ENCODE assay signal across 16 mouse cellular contexts in genomic region chr1:180362844-180363243, GRCm38 (mm10). TPM values are rescaled to one million over a fixed set of nuclear protein-coding genes. Genes with fewer than 3 reads are reported as not detected.
DNase-seq lines count a peak whose midpoint lies in the region; ATAC-seq and TF ChIP-seq lines count a peak whose summit lies in the region.
"Had no signal": no experiment of that assay in that cellular context is flagged by ENCODE, and none has a peak within 500 bp of the region (broad histone marks: within the 10 kb centered on the region; RNA-seq: fewer than 3 reads in every experiment).

No protein-coding gene starts in this region.

- H3K4me1 ChIP-seq in heart, embryonic 10.5 days, result peaks cover 56% of the 10 kb centered on the region
- H3K4me1 ChIP-seq in hindbrain, postnatal 0 days (ENCODE audit: insufficient read depth, low read length), result peaks cover 26% of the 10 kb centered on the region
- peaks cover 42% of the 10 kb centered on the region for H3K4me1 ChIP-seq in hindbrain, embryonic 10.5 days (replicated peaks)
- peaks cover 68% of the 10 kb centered on the region for H3K4me1 ChIP-seq in liver, embryonic 12.5 days
- H3K4me1 ChIP-seq in liver, embryonic 11.5 days (replicated peaks; ENCODE audit: control insufficient read depth, insufficient read depth, low read length), result peaks cover 39% of the 10 kb centered on the region
- H3K4me1 ChIP-seq in brown adipose tissue, adult 24 weeks (ENCODE audit: control insufficient read depth, insufficient read depth, insufficient read length, low read length), result peaks cover 58% of the 10 kb centered on the region

- H3K27ac ChIP-seq in heart, embryonic 10.5 days, result peak overlapping the region; percentile 82
- H3K27ac ChIP-seq in hindbrain, postnatal 0 days, result 0 out of 2 replicates have a peak overlapping the region, but pooled peaks have one; percentile 6
- no peak overlapping the region for H3K27ac ChIP-seq in hindbrain, embryonic 10.5 days
- H3K27ac ChIP-seq in liver, embryonic 12.5 days, result peak overlapping the region; percentile 15; the same call in 1 of the 2 replicates
- H3K27ac ChIP-seq in liver, embryonic 11.5 days (ENCODE audit: low read depth, low read length), result no peak overlapping the region
- H3K27ac ChIP-seq in brown adipose tissue, adult 24 weeks (replicated peaks; ENCODE audit: low read depth, low read length), result peak overlapping the region; percentile 52
- H3K27ac ChIP-seq: forebrain, embryonic 12.5 days; limb, embryonic 12.5 days had no signal

- no peaks in the 10 kb centered on the region for H3K9me3 ChIP-seq in heart, embryonic 10.5 days
- H3K9me3 ChIP-seq in hindbrain, postnatal 0 days (ENCODE audit: low read length), result no peaks in the 10 kb centered on the region
- no peaks in the 10 kb centered on the region for H3K9me3 ChIP-seq in hindbrain, embryonic 10.5 days
- no peaks in the 10 kb centered on the region for H3K9me3 ChIP-seq in liver, embryonic 12.5 days (replicated peaks)
- no peaks in the 10 kb centered on the region for H3K9me3 ChIP-seq in liver, embryonic 11.5 days (ENCODE audit: control insufficient read depth, low read length)
- H3K9me3 ChIP-seq: forebrain, embryonic 12.5 days; limb, embryonic 12.5 days had no signal

- H3K36me3 ChIP-seq in heart, embryonic 10.5 days, result no peaks in the 10 kb centered on the region
- no peaks in the 10 kb centered on the region for H3K36me3 ChIP-seq in hindbrain, postnatal 0 days (ENCODE audit: insufficient read depth, low read length)
- H3K36me3 ChIP-seq in hindbrain, embryonic 10.5 days, result no peaks in the 10 kb centered on the region
- H3K36me3 ChIP-seq in liver, embryonic 12.5 days, result no peaks in the 10 kb centered on the region
- H3K36me3 ChIP-seq in liver, embryonic 11.5 days (ENCODE audit: control insufficient read depth, insufficient read depth, low read length), result no peaks in the 10 kb centered on the region
- H3K36me3 ChIP-seq: forebrain, embryonic 12.5 days had no signal

- no peak for TF ChIP-seq CTCF in hindbrain, postnatal 0 days (IDR thresholded peaks at IDR 0.05; ENCODE audit: low read depth)

- H3K4me2 ChIP-seq in hindbrain, postnatal 0 days (ENCODE audit: low read depth, low read length), result no peak overlapping the region
- no peak overlapping the region for H3K4me2 ChIP-seq in liver, embryonic 12.5 days
- no peak overlapping the region for H3K4me2 ChIP-seq in liver, embryonic 11.5 days
- H3K4me2 ChIP-seq: forebrain, embryonic 12.5 days; limb, embryonic 12.5 days had no signal

- peaks cover 47% of the 10 kb centered on the region for H3K27me3 ChIP-seq in heart, embryonic 10.5 days (ENCODE audit: insufficient read depth, poor library complexity, severe bottlenecking)
- no peaks in the 10 kb centered on the region for H3K27me3 ChIP-seq in hindbrain, postnatal 0 days (ENCODE audit: insufficient read depth, low read length)
- peaks cover 3% of the 10 kb centered on the region; the same call in 1 of the 2 replicates for H3K27me3 ChIP-seq in hindbrain, embryonic 10.5 days (ENCODE audit: insufficient read depth, poor library complexity, severe bottlenecking)
- H3K27me3 ChIP-seq in liver, embryonic 12.5 days (replicated peaks), result no peaks in the 10 kb centered on the region
- H3K27me3 ChIP-seq in liver, embryonic 11.5 days (replicated peaks; ENCODE audit: control insufficient read depth, insufficient read depth, low read length), result no peaks in the 10 kb centered on the region
- H3K27me3 ChIP-seq: forebrain, embryonic 12.5 days; limb, embryonic 12.5 days had no signal

- H3K4me3 ChIP-seq in heart, embryonic 10.5 days, result no peak overlapping the region
- no peak overlapping the region for H3K4me3 ChIP-seq in hindbrain, postnatal 0 days (ENCODE audit: low read length)
- no peak overlapping the region for H3K4me3 ChIP-seq in hindbrain, embryonic 10.5 days
- H3K4me3 ChIP-seq in liver, embryonic 12.5 days, result no peak overlapping the region
- H3K4me3 ChIP-seq in liver, embryonic 11.5 days (ENCODE audit: low read depth, low read length), result no peak overlapping the region
- H3K4me3 ChIP-seq in brown adipose tissue, adult 24 weeks (ENCODE audit: insufficient read depth, low read depth, low read length), result no peak overlapping the region
- H3K4me3 ChIP-seq: forebrain, embryonic 12.5 days; limb, embryonic 12.5 days had no signal

- no peak overlapping the region for H3K9ac ChIP-seq in hindbrain, postnatal 0 days (replicated peaks; ENCODE audit: low read length)
- no peak overlapping the region for H3K9ac ChIP-seq in liver, embryonic 12.5 days
- no peak overlapping the region for H3K9ac ChIP-seq in liver, embryonic 11.5 days (ENCODE audit: low read depth, low read length)
- H3K9ac ChIP-seq: forebrain, embryonic 12.5 days; limb, embryonic 12.5 days had no signal

- DNase-seq in heart, embryonic 10.5 days (ENCODE audit: low spot score), result no peak
- no peak for DNase-seq in heart, adult 9 months (ENCODE audit: low spot score in 2 of 2)
- no peak for DNase-seq in hindbrain, postnatal 0 days (ENCODE audit: low spot score)
- no peak for DNase-seq in hindbrain, embryonic 10.5 days (ENCODE audit: low spot score)
- DNase-seq in liver, embryonic 11.5 days (ENCODE audit: low spot score), result no peak
- DNase-seq in right cerebral cortex, adult 2 months (ENCODE audit: low spot score in 2 of 2), result no peak
- DNase-seq: adrenal gland, postnatal 25 days; embryo, embryonic 11 days; midbrain, embryonic 14.5 days; right cerebral cortex, postnatal 25 days; thymus, adult 2 months had no signal

- 61% methylated on average over 5 of the region's 5 CpGs for WGBS in heart, embryonic 10.5 days
- whole genome bisulfite sequencing in hindbrain, postnatal 0 days, result 84% methylated on average over 5 of the region's 5 CpGs
- 85% methylated on average over 5 of the region's 5 CpGs for WGBS in hindbrain, embryonic 10.5 days
- WGBS in liver, embryonic 12.5 days (ENCODE audit: insufficient replicate concordance), result 55% methylated on average over 5 of the region's 5 CpGs
- WGBS in liver, embryonic 11.5 days, result 51% methylated on average over 5 of the region's 5 CpGs

- ATAC-seq in hindbrain, postnatal 0 days, result no peak
- ATAC-seq in liver, embryonic 12.5 days, result no peak
- ATAC-seq in liver, embryonic 11.5 days (replicated peaks; ENCODE audit: low FRiP score), result no peak
- ATAC-seq: inflammation-experienced regulatory T-cells, adult 6 months had no signal

RNA-seq across cellular contexts. Expression of gene Itpkb, which starts 32.6 kb away (rescaled TPM):
- polyA plus RNA-seq in heart, embryonic 10.5 days (2016; fragmentation: Nextera tagmentation; extraction: Ambion mirVana), result 4.0 and 4.6 TPM in 2 replicates
- 16.9 and 19.0 TPM in 2 replicates for total RNA-seq in hindbrain, postnatal 0 days (2014; rRNA removed)
- 4.1 and 4.8 TPM in 2 replicates for polyA plus RNA-seq in hindbrain, postnatal 0 days (2015; fragmentation: Nextera tagmentation; extraction: Ambion mirVana)
- polyA plus RNA-seq in hindbrain, embryonic 10.5 days (2016; fragmentation: Nextera tagmentation; extraction: Ambion mirVana), result 3.7 and 4.2 TPM in 2 replicates
- 4.0 and 4.3 TPM in 2 replicates for polyA plus RNA-seq in liver, embryonic 12.5 days (2016; fragmentation: Nextera tagmentation; extraction: Ambion mirVana)
- 4.1 and 4.3 TPM in 2 replicates for polyA plus RNA-seq in liver, embryonic 11.5 days (2014; fragmentation: Nextera tagmentation; extraction: Ambion mirVana)
- polyA plus RNA-seq in brown adipose tissue, adult 24 weeks (2012; ENCODE audit: insufficient read depth, insufficient read length, missing spikeins), result 15.8 and 21.6 TPM in 2 replicates

Comparison
In these comparisons a context has a peak if more than half of its experiments do, and no peak if none do; other contexts are left out.
1. H3K27ac ChIP-seq: peak in heart, embryonic 10.5 days (single experiment), hindbrain, postnatal 0 days (single experiment), liver, embryonic 12.5 days (single experiment) and brown adipose tissue, adult 24 weeks (single experiment); none in hindbrain, embryonic 10.5 days (single experiment) and liver, embryonic 11.5 days (single experiment).